Mouse (Mus musculus): ENCODE data around the gene Gm11009. TPM values are rescaled to one million over a fixed set of nuclear protein-coding genes. Genes with fewer than 3 reads are reported as not detected.

The Gm11009 gene
- not detected for polyA plus RNA-seq (2015; fragmentation: Illumina TruSeq; extraction: RNeasy Lipid Tissue Mini Kit (QIAGEN cat#74804); ENCODE audit: insufficient read depth, low replicate concordance)

GRCm38 (mm10) chr2:176319394-176319793, at the start of gene Gm11009:
TSS of gene Gm11009 (minus strand) at chr2:176319494.

Other genes starting within 250 kb of the Gm11009 start
- 1.5 TPM for gene Gm2004, start 169.7 kb downstream of the Gm11009 start, polyA plus RNA-seq (2015; fragmentation: Illumina TruSeq; extraction: RNeasy Lipid Tissue Mini Kit (QIAGEN cat#74804); ENCODE audit: insufficient read depth, low replicate concordance)
- 4.7 TPM for gene 2210418O10Rik, start 92.9 kb downstream of the Gm11009 start, polyA plus RNA-seq (2015; fragmentation: Illumina TruSeq; extraction: RNeasy Lipid Tissue Mini Kit (QIAGEN cat#74804); ENCODE audit: insufficient read depth, low replicate concordance)
- 5.1 TPM for gene Gm14435, start 104.1 kb upstream of the Gm11009 start, polyA plus RNA-seq (2015; fragmentation: Illumina TruSeq; extraction: RNeasy Lipid Tissue Mini Kit (QIAGEN cat#74804); ENCODE audit: insufficient read depth, low replicate concordance)
- 1.8 TPM for gene Gm14434, start 167.3 kb upstream of the Gm11009 start, polyA plus RNA-seq (2015; fragmentation: Illumina TruSeq; extraction: RNeasy Lipid Tissue Mini Kit (QIAGEN cat#74804); ENCODE audit: insufficient read depth, low replicate concordance)
- gene Zfp967, start 201.6 kb upstream of the Gm11009 start, polyA plus RNA-seq (2015; fragmentation: Illumina TruSeq; extraction: RNeasy Lipid Tissue Mini Kit (QIAGEN cat#74804); ENCODE audit: insufficient read depth, low replicate concordance), result not detected